Mouse (Mus musculus) 3134 (cell line): ENCODE measurements around the gene Pwwp2b.

Source experiments
- DNase-seq: peaks from one replicate; pipeline ENCODE4 v3.0.0-alpha.2; 2011; ENCODE audit warnings: low spot score; ENCODE audit not compliant: insufficient read length; ENCODE audit errors: extremely low read depth

Gene Pwwp2b

GRCm38 (mm10) chr7:139222341-139222740 lies 25.9 kb upstream of the Pwwp2b start:
- DNase-seq: no peak

GRCm38 (mm10) chr7:139224070-139224469 lies 24.2 kb upstream of the Pwwp2b start:
- DNase-seq: no peak

GRCm38 (mm10) chr7:139224725-139225124 lies 23.6 kb upstream of the Pwwp2b start:
- DNase-seq: no peak

GRCm38 (mm10) chr7:139226416-139226815 lies 21.9 kb upstream of the Pwwp2b start:
- DNase-seq: no peak

GRCm38 (mm10) chr7:139228447-139229171 lies 19.7 kb upstream of the Pwwp2b start:
- no peak for DNase-seq

- DNase-seq: no peak
Observed at GRCm38 (mm10) chr7:139229837-139230236, 18.4 kb upstream of the Pwwp2b start.

GRCm38 (mm10) chr7:139230241-139230640 lies 18.0 kb upstream of the Pwwp2b start:
- DNase-seq: no peak

- DNase-seq: peak; percentile 82
Observed at GRCm38 (mm10) chr7:139233714-139234113, 14.6 kb upstream of the Pwwp2b start.

GRCm38 (mm10) chr7:139234426-139235188 lies 13.7 kb upstream of the Pwwp2b start:
- DNase-seq: peak; percentile 80

- DNase-seq: no peak
Observed at GRCm38 (mm10) chr7:139235651-139236358, 12.5 kb upstream of the Pwwp2b start.

- DNase-seq: no peak
Observed at GRCm38 (mm10) chr7:139239432-139239831, 8.8 kb upstream of the Pwwp2b start.

- peak; percentile 78 for DNase-seq
Observed at GRCm38 (mm10) chr7:139246086-139246485, 2.2 kb upstream of the Pwwp2b start.

GRCm38 (mm10) chr7:139246931-139247880 lies 1.1 kb upstream of the Pwwp2b start:
- DNase-seq: peak; percentile 93

GRCm38 (mm10) chr7:139248615-139249405 lies 528 bp downstream of the Pwwp2b start:
- peak; percentile 61 for DNase-seq

- no peak for DNase-seq
Observed at GRCm38 (mm10) chr7:139249406-139250210, 1.3 kb downstream of the Pwwp2b start.

- peak; percentile 80 for DNase-seq
Observed at GRCm38 (mm10) chr7:139251881-139252301, 3.6 kb downstream of the Pwwp2b start.

GRCm38 (mm10) chr7:139252566-139252965 lies 4.3 kb downstream of the Pwwp2b start:
- no peak for DNase-seq

GRCm38 (mm10) chr7:139252986-139253385 lies 4.7 kb downstream of the Pwwp2b start:
- no peak for DNase-seq

- DNase-seq: no peak
Observed at GRCm38 (mm10) chr7:139253462-139253861, 5.2 kb downstream of the Pwwp2b start.
